Mouse (Mus musculus) olfactory bulb, adult 2 months (tissue): ENCODE data around the gene Arid1b.

Experiments used
- CTCF ChIP-seq: fragments of 200-500 bp; IDR thresholded peaks from 2 replicates; pipeline ENCODE4 v1.5.1; 2012; ENCODE audit warnings: low read depth, mild to moderate bottlenecking, low read length, moderate library complexity; ENCODE audit not compliant: insufficient read depth
- POLR2A ChIP-seq: fragments of 200-500 bp; IDR thresholded peaks from 2 replicates; pipeline ENCODE4 v1.6.1; 2012; ENCODE audit warnings: mild to moderate bottlenecking, low read depth, low read length, moderate library complexity; ENCODE audit not compliant: insufficient read depth

- TF ChIP-seq POLR2A: no peak
- no peak for TF ChIP-seq CTCF
Measured at GRCm38 (mm10) chr17:5385694-5386093, 391.6 kb downstream of the Arid1b start.
